Mouse (Mus musculus) inflammation-experienced regulatory T-cells, adult 6 months (primary cell): ENCODE data around the gene Nipsnap3a. TPM values are rescaled to one million over a fixed set of nuclear protein-coding genes. Genes with fewer than 3 reads are reported as not detected.
A peak's percentile ranks its signal among the peaks of the same experiment; 100 is the strongest.

Source experiments
- ATAC-seq: one replicate; pipeline ENCODE4 v1.8.0; 2017
- polyA plus RNA-seq, 3 experiments: library from polyadenylated mRNA; unstranded; fragments of 100-300 nt; shearing (Covaris generic); gene quantifications; one replicate each; pipeline ENCODE4 v1.2.1; 2017

Nipsnap3a gene
- not detected for polyA plus RNA-seq

DNA sequence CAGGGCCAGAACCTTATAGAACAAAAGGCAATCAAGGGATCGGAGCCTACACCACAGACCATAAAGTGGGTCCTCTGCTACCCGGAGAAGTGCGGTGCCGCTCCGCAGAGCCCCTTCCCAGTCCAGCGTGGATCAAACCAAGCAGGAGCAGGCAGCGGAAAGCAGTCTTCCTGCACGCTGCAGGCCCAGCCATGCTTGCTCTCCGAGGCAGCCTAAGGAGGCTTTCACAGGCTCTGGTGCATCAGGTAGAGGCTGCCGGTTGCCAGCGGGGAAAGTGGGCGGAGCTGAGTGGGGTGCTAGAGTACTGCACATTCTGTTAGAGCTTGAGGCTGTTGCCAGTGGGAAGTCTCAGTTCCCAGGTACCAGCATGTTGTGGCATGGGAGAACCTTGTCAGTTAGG is at the start of gene Nipsnap3a:
Nipsnap3a (plus strand) TSS at position 25 of the 400 bp plus-strand sequence.
- no peak for ATAC-seq

DNA sequence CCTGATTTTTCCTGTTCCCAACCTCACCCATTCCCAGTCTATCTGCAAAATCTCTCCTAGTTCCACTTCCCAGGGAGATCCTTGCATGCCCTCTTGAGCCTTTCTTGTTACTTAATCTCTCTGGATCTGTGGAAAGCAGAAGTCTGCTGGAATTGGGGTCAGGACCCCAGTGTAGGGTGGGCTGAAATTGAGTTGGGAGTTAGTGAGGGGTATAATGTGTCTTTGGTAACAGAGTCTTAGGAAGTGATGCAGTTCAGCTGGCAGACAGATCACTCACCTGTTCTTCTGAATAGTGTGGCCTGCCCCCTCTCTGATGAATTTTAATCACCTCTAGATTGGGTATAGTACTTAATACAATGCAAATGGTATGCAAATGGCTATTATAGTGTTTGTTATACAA is 42.4 kb upstream of the Nipsnap3a start:
- ATAC-seq, result no peak

DNA sequence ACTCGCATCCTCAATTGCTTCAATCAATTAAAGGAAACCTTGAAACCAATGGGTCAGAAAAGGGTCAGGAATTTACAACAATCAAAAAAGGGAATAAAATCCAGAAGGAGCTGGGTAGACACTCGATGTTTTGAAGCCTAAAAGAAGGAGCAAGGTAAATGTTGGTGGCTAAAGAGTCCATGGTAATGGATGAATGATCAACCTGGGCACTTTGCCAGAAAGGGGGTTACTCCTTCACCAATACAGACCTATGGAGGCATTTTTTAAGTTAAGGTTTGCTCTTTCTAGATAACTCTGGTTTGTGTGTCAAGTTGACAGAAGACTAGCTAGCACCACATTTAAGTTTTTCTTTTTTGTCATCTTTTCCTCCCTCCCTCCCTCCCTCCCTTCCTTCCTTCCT is 40.1 kb upstream of the Nipsnap3a start:
- no peak for ATAC-seq

DNA sequence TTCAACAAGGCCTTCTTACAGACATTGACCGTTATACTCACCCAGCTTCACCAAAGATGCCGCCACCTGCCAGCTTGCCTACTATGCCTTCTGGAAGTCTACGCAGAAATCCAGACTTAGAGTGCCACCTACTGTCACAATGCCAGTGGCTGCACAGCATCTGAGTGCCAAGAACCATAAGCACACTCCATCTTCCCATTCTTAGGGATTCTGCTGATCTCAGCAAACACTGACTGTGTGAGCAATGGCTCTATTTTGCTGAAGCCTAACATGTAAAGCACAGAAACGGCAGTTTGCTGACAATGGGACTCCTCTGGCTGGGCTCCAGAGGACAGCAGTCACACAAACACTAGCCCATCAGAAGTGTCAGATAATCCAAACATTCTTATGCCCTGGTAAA is 30.4 kb upstream of the Nipsnap3a start:
- ATAC-seq, result no peak

DNA sequence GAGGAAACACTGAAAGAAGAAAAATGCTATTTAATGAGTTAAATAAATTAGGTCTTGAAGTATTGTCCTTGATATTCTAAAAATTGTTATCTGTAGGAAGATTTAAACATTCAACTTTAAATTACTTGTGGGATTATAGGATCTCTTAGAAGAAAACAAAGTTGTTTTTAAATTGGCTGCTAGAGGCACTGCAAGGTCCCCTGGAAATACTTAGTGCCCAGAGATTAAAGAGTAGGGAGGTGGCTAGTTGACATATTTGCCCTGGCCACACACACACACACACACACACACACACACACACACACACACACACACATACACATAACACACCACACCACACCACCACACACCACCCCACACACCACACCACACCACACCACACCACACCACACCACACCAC is 24.8 kb upstream of the Nipsnap3a start, which contains the start of gene Olfr270:
Olfr270 (plus strand) TSS at position 301 of the 400 bp plus-strand sequence.
- no peak for ATAC-seq

DNA sequence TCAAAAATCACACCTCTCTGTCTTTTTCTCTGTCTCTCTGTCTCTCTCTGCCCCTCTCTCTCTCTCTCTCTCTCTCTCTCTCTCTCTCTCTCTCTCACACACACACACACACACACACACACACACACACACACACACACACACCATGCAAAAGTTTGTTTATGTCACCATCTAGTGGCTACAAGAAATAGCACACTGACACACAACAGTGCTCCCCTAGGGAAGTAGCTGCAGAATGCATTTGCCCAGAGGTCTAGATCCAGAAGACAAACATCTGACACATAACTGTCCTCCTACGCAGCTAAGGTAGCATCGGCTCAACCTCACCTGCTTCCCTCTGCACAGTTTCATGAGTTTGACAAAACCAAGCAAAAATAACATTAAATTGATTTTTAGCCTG is 3.9 kb upstream of the Nipsnap3a start:
- no peak for ATAC-seq

DNA sequence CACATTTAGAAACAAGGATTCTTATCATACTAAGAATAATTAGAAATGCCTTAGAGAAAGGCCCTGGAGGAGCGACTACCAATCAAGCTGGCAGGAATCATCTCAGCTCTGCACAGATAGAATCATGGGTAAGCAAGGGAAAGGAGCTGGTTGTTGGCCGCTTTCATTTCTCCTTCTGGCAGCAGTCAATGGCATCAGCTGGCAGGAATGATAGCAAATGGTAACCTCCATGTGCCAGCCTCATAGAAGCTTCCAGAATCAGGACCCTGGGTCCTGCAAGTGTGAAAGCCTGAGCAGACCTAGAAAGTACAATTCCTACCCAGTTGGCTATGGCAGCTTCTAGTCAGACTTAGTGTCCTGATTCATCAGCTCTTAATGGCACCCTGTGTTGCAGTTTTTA is 2.8 kb upstream of the Nipsnap3a start:
- no peak for ATAC-seq

DNA sequence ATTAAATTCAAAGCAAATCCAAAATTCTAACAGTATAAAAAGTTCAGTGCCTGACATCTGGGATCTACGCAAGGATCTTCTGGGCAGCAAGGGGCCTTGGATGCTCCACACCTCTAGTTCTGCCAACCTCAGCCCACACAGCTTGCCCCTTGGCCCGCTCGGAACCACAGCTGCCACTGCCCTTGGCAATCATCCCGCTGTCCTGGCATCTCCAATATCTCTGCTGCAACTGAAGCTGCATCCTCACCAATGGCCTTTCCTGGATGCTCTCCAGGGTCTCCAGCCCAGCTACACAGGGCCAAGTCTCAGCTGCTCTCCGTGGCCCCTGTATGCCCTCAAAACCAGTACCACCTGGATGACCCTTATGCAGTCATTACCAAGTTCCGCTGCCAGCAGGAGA is 10.4 kb downstream of the Nipsnap3a start:
- no peak for ATAC-seq

DNA sequence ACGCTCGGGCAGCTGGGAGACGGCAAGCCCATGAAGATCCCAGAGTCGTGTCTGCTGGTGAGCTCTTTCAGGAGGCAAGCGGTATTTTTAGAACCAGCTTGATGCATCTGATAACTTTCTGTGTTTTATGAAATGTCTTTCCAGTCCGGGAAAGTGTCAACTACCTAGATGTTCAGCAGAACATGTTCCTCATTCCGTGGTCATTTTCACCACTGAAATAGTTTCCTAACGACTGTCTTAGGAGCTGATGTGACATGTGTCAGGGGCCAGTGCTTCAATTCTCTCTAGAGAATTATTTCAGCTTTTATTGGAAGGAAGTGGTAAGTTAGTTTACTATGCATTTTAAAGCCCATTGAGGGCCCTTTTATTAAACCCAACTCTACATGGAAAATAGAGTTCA is 11.1 kb downstream of the Nipsnap3a start:
- ATAC-seq, result no peak

DNA sequence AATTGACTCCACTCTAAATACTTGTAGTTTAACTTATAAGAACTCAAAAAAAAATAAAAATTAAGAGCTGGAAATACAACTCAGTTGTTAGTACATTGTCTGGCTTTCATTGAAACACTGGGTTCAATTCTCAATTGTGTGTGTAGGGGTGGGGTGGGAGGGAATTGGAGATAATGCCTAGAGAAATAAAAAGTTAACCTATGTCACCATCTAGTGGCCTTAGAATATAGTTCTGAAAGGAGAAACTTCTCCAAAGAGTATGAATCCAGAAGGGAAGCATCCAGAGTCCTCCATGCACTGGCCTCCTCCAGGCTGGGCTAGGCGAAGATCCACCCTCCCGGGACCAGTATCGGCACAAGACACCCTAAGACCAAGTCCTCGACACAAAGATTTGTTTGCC is 20.1 kb downstream of the Nipsnap3a start:
- ATAC-seq, result no peak

DNA sequence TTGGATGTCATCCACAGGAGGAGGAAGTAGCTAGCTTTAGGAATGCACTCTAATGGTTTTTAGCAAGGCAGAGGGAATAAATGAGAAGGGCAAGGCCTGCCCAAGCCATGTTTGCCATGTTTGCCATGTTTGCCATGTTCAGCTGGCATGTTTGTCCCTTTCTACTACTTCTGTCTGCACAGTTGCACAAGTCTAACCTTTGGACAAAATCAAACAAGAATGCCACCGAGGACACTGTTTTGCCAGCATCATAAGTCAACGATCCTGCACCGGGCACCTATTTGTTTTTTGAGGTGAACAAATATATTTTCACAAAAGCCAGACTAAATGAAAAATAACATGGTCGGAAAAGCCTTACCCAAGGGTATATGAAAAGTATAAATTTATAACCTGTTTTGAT is 20.8 kb downstream of the Nipsnap3a start:
- no peak for ATAC-seq

DNA sequence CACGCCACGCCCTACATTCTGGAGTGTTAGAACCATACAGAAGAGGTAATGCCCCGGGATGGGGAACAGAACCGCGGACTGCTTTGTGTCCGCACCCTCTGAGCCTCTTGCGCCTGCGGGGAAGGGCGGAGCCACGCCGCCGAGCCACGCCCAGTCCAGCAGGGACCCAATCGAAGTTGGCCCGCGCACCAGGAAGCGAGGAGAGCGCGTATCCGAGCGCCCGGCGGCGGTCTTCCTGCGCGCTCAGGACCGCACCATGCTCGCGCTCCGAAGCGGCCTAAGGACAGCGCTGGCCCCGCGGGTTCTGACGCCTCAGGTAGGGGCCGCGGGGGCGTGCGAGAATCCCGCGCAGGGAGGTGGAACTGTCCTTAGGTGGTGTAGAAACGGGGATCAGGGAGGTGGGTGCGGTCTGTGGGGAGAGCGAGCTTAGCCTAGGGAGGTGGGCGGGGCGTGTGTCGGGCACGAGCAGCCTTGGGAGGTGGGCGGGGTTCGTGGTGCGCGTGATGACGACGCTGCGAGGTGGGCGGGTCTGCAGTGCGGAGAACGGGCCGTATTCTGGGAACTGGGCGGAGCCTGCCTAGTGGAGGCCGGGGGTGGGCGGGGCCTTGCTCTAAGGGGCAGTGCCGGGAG is 22.8 kb downstream of the Nipsnap3a start, which contains the start of gene Nipsnap3b:
Nipsnap3b (plus strand) TSS at position 149 of the 630 bp plus-strand sequence.
- ATAC-seq, result peak; percentile 91

DNA sequence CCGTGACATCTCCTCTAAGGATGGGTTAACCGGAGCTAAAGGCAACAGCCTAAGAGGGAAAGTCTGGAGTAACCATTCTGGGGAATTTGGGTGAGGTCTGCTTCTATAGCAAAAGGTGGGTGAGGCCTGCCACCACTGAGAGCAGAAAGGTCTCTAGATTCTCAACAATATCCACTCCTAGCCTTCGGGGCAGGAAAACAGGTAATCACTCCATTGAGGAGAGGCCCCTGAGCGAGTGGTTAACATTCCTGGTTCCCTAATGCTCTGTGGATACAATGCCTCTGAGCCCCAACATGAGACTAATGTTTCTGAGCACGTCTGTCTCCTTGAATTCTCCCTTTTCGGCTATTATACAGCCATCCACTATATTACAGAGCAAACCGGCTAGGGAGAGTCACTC is 25.3 kb downstream of the Nipsnap3a start:
- no peak for ATAC-seq

DNA sequence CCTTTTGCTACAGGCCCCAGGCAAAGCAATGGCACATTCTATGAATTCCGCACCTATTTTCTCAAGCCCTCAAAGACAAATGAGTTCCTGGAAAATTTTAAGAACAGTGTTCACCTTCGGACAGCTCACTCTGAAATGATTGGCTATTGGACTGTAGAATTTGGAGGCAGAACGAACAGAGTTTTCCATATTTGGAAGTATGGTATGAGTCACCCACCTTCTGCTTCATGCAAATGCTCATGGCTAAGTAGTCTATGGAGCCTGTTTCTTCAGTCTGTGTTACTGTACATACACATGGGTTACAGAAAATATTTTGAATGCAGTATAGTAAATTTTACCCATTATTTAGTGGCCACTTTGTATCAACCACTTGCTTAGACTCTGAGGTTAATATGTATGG is 26.0 kb downstream of the Nipsnap3a start:
- ATAC-seq, result no peak

DNA sequence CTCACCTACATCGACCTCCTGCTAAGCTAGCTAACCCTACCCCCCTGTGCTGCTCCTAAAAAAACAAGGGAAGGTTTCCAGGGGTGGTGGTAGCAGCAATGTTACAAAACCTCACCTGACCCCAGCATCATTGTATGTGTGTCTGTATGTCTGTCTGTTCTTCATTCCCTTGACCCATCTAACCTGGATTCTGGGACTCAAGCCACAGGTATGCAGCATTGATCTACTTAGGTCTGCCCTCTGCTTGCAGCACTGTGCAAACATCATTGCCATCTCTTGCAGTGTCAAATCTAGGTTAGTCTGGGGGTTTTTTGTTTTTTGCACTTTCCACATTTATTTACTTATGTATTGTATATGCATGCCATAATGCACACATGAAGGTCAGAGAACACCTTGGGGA is 29.3 kb downstream of the Nipsnap3a start:
- no peak for ATAC-seq

DNA sequence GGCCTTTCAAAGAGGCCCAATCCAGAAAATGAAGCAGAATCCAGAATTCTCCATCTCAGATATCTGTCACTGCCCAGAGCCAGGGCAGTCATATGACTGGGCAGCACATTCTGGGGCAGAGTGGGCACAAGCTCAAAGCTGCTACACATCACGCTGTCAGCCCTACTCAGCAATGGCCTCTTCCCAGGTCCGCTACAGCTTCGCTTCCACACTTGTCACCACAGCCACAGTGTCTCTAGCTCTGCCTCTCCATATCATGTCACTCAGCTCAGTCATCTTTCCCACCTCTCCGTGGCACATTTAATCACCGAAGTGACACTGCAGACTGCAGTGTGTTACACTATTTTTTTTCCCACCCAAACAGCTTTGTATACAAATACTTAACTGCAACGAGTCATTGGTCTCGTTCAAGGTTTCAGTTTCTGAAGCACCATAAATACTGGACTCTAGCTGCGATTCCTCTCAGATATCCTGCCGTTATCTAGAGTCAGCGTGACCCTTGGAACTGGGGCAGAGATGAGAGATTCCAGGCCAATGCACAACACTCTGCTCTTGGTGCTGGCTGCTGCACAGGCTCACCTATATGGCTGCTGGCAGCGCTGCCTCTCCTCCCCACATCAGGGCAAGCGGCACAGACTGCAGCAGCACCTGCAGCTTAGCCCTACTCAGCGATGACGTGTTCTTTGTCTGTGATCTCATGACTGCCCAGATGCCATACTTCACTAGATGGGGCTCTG is 34.3 kb downstream of the Nipsnap3a start:
- no peak for ATAC-seq

DNA sequence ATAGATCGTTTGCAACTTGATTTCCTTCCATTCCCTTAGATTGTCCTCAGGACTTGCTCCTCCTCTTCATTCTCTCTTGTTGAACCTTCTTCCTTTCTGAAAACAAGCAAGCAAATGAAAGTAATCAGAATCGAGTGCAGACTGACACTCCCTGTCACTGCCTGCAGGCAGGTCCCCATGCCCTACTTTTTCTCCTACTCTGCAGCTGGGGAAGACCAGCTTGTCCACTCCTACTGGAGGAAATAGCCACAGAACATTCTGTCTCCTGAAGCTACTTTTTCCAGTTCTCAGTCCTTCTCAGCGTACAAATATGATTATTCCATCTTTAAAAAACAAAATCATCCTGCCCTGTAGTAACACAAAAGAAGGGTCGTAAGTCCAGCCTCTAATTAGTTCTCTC is 35.3 kb downstream of the Nipsnap3a start:
- ATAC-seq, result no peak

DNA sequence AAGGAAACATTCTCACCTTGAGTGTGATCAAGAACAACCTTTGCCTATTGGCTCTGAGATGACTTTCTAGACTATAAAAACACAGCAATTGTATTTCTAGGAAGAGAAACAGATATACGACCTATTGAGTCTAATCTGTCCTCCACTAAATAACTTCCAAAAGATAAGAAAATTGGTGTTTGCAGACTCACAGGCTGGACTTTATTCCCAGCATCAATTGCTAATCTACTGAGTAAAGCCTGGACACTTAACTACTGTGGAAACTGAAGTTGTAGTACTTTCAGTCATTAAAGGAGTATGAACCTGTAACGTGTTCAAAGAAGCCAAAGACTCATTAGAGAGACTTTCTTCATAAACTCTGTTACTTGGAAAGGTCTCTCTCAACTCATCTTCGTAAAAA is 38.7 kb downstream of the Nipsnap3a start:
- no peak for ATAC-seq

DNA sequence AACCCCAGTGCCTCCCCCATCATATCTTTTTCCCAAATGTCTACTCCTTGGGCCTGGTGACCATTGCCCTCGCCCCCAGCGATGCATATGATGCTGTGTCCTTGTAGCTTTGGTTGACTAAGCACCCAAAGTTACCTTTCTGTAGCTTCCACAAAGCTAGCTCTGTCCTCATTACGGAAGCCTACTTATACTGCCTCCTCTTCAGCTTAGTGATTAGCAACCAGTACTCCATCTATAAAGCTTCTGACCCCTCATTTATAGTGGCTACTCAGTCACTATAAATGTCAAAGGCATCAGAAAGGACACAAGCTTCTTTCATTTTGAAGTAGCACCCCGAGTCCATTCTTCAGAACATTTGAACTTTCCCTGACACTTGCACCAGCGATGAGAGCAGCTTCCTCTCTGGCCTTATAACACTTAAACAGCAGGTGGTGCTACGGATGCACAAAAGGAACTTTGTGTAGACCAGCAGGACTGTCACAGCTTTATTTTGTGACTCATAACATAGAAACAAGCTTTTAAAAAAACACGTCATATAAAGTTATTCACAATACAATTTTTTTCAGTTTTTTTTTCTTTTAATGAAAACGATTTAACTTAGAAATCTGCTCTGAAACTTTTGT is 41.4 kb downstream of the Nipsnap3a start:
- no peak for ATAC-seq

DNA sequence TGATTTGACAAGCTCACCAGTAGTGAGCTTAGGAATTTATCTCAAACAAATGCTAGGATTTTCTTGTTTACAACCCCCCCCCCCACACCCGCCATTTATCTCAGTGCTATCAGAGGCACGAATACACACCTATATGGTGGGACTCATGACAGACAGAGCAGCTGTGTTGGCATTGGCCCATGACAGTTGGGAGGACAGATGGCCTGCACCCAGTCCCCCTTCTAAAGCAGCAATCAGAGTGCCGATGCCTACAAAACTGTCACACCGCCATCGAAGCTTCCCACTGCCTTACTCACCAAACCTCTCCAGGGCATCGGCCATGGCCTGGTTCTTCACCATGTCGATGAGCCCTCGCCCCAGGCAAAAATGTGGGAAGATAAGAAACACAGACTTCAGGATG is 54.7 kb downstream of the Nipsnap3a start:
- ATAC-seq, result no peak

DNA sequence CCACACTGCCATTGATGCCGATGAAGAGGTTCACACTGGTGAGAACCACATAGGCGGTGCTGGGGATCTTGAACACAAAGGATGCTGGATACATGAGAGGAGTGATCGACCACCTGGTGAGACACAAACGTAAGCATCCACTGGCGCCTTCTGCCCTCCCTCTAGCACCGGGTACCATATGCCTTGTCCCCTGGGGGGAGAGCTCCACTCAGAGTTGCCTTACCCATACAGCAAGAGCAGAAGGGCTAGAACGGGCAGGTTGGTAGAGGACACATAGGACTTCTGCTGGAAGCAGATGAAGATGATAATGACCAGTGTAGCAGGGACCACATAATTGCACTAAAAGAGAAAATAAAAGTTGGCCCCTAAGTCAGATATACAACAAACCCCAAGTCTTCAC is 56.7 kb downstream of the Nipsnap3a start:
- ATAC-seq, result no peak

DNA sequence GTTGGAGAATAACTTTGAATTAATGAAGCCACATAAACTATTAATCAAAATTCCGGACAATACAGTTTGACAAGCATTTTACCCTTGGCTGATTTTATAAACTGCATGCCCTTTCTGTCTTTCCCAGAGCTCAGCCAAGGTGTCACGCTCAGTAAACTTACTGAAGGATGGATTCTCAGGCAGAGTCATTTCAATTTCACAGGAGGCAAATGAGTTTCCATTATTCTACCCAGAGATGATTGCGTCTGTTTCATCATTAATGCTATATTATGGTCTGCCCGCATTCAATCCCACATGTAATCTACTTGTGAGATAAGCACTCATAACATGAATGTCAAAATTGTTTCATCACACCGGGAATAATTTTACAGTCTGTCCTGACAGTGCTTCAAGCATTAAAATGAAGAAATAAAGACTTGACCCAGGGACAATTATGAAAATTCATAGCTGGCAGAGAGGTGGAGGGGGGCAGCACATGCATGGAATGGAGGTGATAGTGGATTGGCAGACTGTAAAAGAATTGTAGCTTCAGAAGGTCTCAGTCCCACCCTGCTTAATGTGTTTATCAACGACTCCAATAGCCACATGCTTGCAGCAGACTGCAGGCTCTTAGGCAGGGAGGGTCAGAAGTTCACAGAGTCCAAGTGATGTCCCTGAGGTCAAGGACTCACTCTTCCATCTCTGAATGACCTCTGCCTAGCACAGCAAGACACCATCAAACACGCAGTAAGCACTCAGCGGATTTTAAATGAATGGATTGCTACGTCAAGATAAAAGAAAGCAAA is 57.4 kb downstream of the Nipsnap3a start:
- ATAC-seq, result no peak
